Mouse (Mus musculus) C2C12 (cell line): Measurements from ENCODE around the gene Sfrp5.

Experiments used
- CTCF ChIP-seq: IDR thresholded peaks from one replicate; pipeline ENCODE4 v1.5.1; 2011; ENCODE audit not compliant: control insufficient read depth, insufficient read depth, insufficient read length
- MAX ChIP-seq: IDR thresholded peaks from one replicate; pipeline ENCODE4 v1.6.1; 2011; ENCODE audit warnings: mild to moderate bottlenecking, control low read depth
- MYOD1 ChIP-seq: IDR thresholded peaks from one replicate; pipeline ENCODE4 v1.6.1; 2011; ENCODE audit warnings: low read depth; ENCODE audit not compliant: control insufficient read depth, insufficient read length
- MYOG ChIP-seq: IDR thresholded peaks from one replicate; pipeline ENCODE4 v1.6.1; 2011; ENCODE audit not compliant: control insufficient read depth, insufficient read length; ENCODE audit errors: extremely low read depth
- USF1 ChIP-seq: IDR thresholded peaks from one replicate; pipeline ENCODE4 v1.6.1; 2011; ENCODE audit warnings: low read depth, mild to moderate bottlenecking, control low read depth, moderate library complexity

DNA sequence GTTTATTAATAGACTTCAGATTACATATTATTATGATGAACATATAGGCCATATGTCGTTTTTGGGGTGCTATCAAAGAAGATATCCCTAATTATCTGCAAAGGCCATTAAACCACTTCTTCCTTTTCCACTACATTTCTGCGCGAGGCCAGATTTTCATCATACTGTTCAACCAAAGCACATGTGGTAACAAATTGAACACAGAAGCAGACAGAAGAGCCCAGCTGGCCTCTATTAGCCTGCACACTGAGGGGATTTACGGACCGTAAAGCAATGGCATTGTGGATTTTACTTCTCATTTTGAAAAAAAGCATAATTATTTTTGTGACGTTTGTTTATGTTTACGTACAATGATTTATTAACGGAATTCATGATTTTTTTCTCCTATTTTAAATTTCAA is 3.1 kb upstream of the Sfrp5 start:
- TF ChIP-seq CTCF (no peak), MAX (no peak), USF1 (no peak), MYOD1 (no peak), MYOG (no peak)
